Mouse (Mus musculus): ENCODE measurements around the gene Atg4d.

GRCm38 (mm10) chr9:21299014-21299413 lies 33.9 kb downstream of the Atg4d start:
- TF ChIP-seq FLI1 (IDR thresholded peaks at IDR 0.05; ENCODE audit: low read length) (no peak), GATA1 (IDR thresholded peaks at IDR 0.05; ENCODE audit: borderline replicate concordance, low read length) (no peak)
